Mouse (Mus musculus) thymus, adult 2 months (tissue): ENCODE measurements around the gene Cd300lf. TPM values are rescaled to one million over a fixed set of nuclear protein-coding genes. Genes with fewer than 3 reads are reported as not detected.

Source experiments
- DNase-seq: peaks from one replicate; pipeline ENCODE4 v3.0.0; 2021
- H3K27ac ChIP-seq: fragments of 200-500 bp; 2 replicates; pipeline ENCODE4 v1.5.1; 2012; ENCODE audit warnings: low read length, control low read depth; ENCODE audit not compliant: control insufficient read depth, insufficient read depth
- H3K27me3 ChIP-seq: fragments of 200-500 bp; 2 replicates; pipeline ENCODE4 v1.6.1; 2012; ENCODE audit warnings: mild to moderate bottlenecking, low read length, moderate library complexity, mixed read lengths; ENCODE audit not compliant: control insufficient read depth, insufficient read depth
- H3K36me3 ChIP-seq: fragments of 200-500 bp; 2 replicates; pipeline ENCODE4 v1.6.1; 2012; ENCODE audit warnings: mild to moderate bottlenecking, low read length, moderate library complexity; ENCODE audit not compliant: control insufficient read depth, insufficient read depth
- H3K4me1 ChIP-seq: fragments of 200-500 bp; replicated peaks from 2 replicates; pipeline ENCODE4 v1.6.1; 2012; ENCODE audit warnings: low read length; ENCODE audit not compliant: control insufficient read depth, insufficient read depth
- H3K4me3 ChIP-seq: fragments of 200-500 bp; 2 replicates; pipeline ENCODE4 v1.5.1; 2012; ENCODE audit warnings: mild to moderate bottlenecking, low read length, control low read depth, moderate library complexity; ENCODE audit not compliant: control insufficient read depth, insufficient read depth
- CTCF ChIP-seq: fragments of 200-500 bp; IDR thresholded peaks from 2 replicates; pipeline ENCODE4 v1.5.1; 2012; ENCODE audit warnings: mild to moderate bottlenecking, control low read depth, low read length, moderate library complexity, borderline replicate concordance; ENCODE audit not compliant: control insufficient read depth, poor library complexity, insufficient read depth; ENCODE audit errors: extremely low read depth
- POLR2A ChIP-seq: fragments of 200-500 bp; IDR thresholded peaks from 2 replicates; pipeline ENCODE4 v1.6.1; 2012; ENCODE audit warnings: mild to moderate bottlenecking, low read length, control low read depth, moderate library complexity; ENCODE audit not compliant: control insufficient read depth, poor library complexity, insufficient read depth; ENCODE audit errors: extremely low read depth
- WGBS: fragments of 180-500 bp; shearing (Covaris S2); methylation state at CpG from one replicate; pipeline ENCODE4 v1.1.7; 2018; 5-methylcytosine and 5-hydroxymethylcytosine counted together
- polyA plus RNA-seq: library from polyadenylated mRNA; depleted of rRNA; stranded (reverse); fragments of >200 nt; gene quantifications from 2 replicates; pipeline ENCODE4 v1.2.3, GENCODE M21; 2012

Cd300lf gene
- polyA plus RNA-seq, 1 experiment, result 10.4 TPM

DNA sequence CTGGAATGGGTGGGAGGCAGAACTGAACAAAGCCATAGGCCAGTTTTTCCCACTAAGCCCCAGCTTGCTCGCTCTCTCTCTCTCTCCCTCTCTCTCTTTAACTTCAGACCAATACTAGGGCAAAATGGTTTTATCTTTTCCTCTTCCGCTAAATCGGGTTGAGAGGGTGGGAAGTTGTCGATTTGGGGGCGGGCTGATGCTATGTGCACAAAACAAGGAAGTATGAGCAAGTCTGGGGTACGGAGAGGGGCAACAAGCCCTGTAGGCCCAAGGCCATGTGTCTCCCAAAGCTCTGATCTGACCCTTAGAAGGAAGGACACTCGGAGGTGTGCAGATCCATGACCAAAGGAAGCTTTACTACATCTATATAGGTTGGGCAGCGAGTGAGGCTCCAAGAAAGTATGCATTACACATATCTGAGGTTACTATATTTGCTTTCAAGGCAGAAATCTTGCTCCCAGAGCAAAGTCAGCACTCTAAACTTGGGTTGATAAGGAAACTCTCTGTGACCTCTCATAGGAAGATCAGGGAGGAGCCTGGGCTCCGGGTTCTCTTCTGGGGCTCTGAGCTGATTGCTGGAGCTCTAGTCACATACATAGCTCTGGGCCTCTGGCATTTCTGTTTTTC, 27.9 kb upstream of the Cd300lf start:
- H3K27ac ChIP-seq, result peak overlapping the region; percentile 94
- H3K27me3 ChIP-seq, result no peaks in the 10 kb centered on the region
- peak; percentile 56 for DNase-seq
- TF ChIP-seq CTCF (no peak), POLR2A (no peak; the same call in 1 of the 2 replicates)
- WGBS, result 21% methylated on average over 9 of the region's 9 CpGs
- no peaks in the 10 kb centered on the region for H3K36me3 ChIP-seq
- H3K4me3 ChIP-seq, result no peak overlapping the region; the same call in 1 of the 2 replicates
- H3K4me1 ChIP-seq, result peaks cover 65% of the 10 kb centered on the region

DNA sequence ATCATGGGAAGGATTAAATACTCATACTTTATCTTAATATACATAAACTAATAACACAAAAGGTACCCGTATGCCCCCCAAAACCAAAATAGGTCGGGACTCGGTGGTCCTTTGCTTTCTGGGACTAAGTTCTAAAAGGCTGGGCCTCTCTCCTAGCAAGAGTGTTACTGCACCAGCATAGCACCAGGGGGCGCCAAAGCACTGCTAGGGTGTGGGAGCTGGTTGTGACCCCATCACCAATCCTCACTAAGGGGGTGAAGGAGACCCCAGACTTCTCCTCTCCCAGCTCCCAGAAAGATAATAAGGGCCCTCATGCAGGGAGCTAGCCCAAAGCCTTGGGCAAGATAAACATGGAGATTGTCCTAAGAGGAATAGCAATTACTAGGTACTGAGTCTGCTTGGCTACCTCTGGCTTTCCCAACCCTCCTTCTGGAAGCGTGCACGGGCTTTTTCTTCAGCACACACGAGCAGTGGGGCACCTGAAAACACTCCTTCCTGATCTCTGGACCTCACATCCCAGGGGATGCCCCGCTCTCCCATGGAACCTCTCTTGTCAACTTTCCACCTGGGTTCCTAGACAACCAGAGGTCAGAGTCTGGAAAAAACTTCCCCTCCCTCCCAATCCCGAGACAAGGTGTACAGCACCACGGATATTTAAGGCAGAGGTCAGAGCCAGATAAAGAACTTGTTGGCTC, 27.2 kb upstream of the Cd300lf start:
- Histone ChIP-seq H3K27ac (peak overlapping the region; percentile 94), H3K4me3 (no peak overlapping the region; the same call in 1 of the 2 replicates), H3K36me3 (no peaks in the 10 kb centered on the region), H3K27me3 (no peaks in the 10 kb centered on the region), H3K4me1 (peaks cover 65% of the 10 kb centered on the region)
- DNase-seq, result peak; percentile 93
- WGBS, result 31% methylated on average over 10 of the region's 10 CpGs
- TF ChIP-seq POLR2A (no peak), CTCF (peak; percentile 89; the same call in 1 of the 2 replicates)

DNA sequence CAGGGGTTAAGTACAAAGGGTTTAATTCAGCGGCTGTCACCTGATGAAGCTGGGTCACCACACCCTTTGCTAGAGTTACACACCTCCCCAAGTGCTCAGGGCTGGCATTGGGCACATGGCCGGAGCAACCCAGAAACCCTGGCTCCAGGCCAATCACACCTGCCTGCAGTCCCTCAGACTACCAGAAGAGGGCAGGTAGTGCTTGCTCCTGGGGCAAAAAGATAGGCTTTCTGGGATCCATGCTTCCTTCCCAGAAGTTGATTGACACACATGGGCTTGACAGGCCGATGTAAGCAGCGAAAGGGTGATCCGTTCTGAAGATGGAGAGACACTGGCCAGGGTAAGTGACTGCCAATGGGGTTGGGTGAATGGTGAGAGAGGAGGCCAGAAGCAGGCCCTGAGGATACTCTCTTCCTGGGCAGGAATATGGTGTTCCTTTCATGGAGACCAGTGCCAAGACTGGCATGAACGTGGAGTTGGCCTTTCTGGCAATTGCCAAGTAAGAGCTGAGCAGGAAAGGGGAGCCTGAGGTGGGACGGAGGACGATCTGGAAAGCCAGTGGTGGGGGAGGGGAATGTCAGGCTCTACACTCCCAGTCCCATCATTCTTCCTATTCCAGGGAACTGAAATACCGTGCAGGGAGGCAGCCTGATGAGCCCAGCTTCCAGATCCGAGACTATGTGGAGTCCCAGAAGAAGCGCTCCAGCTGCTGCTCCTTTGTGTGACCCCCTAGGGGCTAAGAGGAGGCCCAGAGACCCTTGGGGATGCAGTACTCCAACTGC, 26.4 kb upstream of the Cd300lf start:
- no peaks in the 10 kb centered on the region for H3K36me3 ChIP-seq
- H3K4me1 ChIP-seq, result peaks cover 64% of the 10 kb centered on the region
- no peak overlapping the region for H3K27ac ChIP-seq
- H3K27me3 ChIP-seq, result no peaks in the 10 kb centered on the region
- DNase-seq, result peak; percentile 80
- TF ChIP-seq POLR2A (no peak), CTCF (peak; percentile 77)
- H3K4me3 ChIP-seq, result no peak overlapping the region
- 84% methylated on average over 11 of the region's 11 CpGs for WGBS

DNA sequence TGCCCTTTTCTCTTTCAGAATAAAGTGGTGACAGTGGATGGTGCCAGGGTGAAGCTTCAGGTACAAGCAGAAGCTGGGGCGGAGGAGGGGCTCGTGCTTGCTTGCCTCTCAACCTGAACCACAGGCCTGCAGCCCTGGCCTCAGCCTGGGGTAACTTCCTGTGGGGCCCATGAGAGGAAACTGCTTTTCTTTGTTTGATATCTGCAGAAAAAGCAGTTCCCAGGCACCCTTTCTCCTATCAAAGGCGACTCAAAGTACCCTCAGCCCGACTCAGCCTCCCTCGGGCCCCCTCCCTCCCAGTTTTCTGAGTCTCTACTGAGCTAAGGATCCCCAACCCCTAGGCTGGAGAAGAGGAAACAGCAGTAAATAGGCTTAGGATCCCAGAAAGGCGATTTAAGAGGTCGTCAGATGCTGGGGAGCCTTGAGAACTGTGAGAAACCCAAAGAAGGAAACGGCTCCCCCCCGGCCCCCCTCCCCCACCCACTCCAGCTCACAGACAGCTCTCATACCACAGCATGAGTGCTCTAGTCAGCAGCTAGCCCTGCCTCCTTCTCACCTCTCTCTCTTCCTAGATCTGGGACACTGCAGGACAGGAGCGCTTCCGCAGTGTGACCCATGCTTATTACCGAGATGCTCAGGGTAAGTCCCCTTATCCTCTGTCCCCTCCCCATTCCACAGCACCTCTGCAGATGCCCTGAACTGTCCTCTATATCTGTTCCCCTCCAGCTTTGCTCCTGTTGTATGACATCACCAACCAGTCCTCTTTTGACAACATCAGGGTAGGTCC, 24.3 kb upstream of the Cd300lf start:
- H3K4me1 ChIP-seq, result peaks cover 80% of the 10 kb centered on the region
- no peaks in the 10 kb centered on the region for H3K36me3 ChIP-seq
- no peaks in the 10 kb centered on the region for H3K27me3 ChIP-seq
- 0 out of 2 replicates have a peak, but pooled peaks have one; percentile 5 for TF ChIP-seq POLR2A
- TF ChIP-seq CTCF, result no peak
- WGBS, result 2% methylated on average over 12 of the region's 12 CpGs
- DNase-seq, result peak; percentile 85
- peak overlapping the region; percentile 91 for H3K27ac ChIP-seq
- peak overlapping the region; percentile 15 for H3K4me3 ChIP-seq

DNA sequence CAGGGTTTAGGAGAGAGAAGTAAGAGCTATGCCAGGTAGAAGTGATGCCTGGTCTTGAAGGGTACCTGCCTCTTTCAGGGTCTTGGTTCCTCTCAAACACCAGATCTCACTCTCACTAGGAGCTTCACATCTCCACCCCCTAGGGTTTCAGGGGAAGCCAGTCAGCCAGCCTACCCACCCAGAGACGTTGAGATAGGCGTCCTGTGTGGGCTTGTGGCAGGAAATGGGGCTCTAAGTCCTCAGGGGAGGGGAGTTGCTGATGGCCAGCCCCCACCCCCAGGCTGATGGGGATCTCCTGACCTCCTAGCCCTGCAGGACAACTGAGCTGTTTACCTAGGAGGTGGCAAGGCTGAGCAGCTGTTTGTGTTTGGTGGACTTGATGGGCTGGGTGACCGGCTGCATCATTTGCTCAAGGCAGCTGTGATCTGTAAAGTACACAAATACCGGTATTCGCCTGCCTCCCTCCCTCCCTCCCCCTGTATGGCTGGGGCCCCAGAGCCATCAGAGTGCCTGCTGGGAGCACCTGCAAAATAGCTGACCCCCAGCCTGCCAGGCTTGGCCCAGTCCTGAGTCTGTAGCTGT, 21.4 kb upstream of the Cd300lf start:
- Histone ChIP-seq H3K4me3 (peak overlapping the region; percentile 31), H3K4me1 (peaks cover 80% of the 10 kb centered on the region), H3K36me3 (no peaks in the 10 kb centered on the region), H3K27ac (peak overlapping the region; percentile 54; the same call in 1 of the 2 replicates), H3K27me3 (no peaks in the 10 kb centered on the region)
- no peak for TF ChIP-seq CTCF
- no peak for TF ChIP-seq POLR2A
- 6% methylated on average over 5 of the region's 5 CpGs for WGBS
- DNase-seq, result peak; percentile 70

DNA sequence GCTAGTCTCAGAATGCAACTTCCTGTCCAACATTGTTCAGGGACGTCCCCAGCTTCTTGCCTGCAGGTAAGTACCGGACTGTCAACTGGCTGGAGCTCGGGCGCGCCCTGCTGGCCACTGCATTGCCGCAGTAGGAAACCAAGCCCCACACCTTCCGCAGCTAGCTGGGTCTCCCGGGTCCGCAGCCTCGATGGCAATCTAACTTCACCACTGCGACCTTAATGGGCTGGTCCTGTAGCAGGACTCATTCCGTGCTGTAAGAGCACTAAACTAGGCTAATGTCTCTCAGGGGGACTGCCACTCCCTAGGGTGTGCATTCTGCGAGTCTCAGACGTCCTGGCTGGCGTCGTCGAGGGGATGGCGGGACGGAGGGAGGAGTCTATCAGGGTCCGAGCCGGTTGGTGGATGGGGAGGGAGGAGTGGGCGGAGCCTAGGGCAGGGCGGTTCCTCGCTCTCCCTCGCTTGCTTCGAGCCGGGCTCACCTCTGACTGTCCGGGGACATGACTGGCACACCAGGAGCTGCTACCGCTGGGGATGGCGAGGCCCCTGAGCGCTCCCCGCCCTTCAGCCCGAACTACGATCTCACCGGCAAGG, 20.0 kb upstream of the Cd300lf start:
- Histone ChIP-seq H3K27ac (peak overlapping the region; percentile 38; the same call in 1 of the 2 replicates), H3K27me3 (no peaks in the 10 kb centered on the region), H3K4me1 (peaks cover 70% of the 10 kb centered on the region), H3K4me3 (peak overlapping the region; percentile 62), H3K36me3 (no peaks in the 10 kb centered on the region)
- peak; percentile 75; the same call in 1 of the 2 replicates for TF ChIP-seq CTCF
- peak; percentile 45; the same call in 1 of the 2 replicates for TF ChIP-seq POLR2A
- whole genome bisulfite sequencing, result under 1% methylated on average over 35 of the region's 35 CpGs
- peak; percentile 89 for DNase-seq
